Mouse (Mus musculus) left cerebral cortex, postnatal 25 days (tissue): ENCODE measurements at regions not wholly inside any gene's neighbourhood (a gene's known extent, or its start where the extent isn't known, plus 50 kb on each side); places are given as distances from the start of the nearest gene placed in this dataset.
"Not testable (repeated sequence)": the region's sequence is repeated elsewhere in the genome, so short reads cannot be mapped to it uniquely, and the experiment has no call there.

Experiments used
- DNase-seq, 2 experiments: peaks; one replicate each; pipeline ENCODE4 v3.0.0; 2022; ENCODE audit warnings: low spot score in 2 of 2, mixed read lengths in 1 of 2
- intact Hi-C: fragments of 180-260 bp; cut with DNase I; formaldehyde crosslinking; loops from one replicate; pipeline ENCODE4 v1.15.1; 2025

DNA sequence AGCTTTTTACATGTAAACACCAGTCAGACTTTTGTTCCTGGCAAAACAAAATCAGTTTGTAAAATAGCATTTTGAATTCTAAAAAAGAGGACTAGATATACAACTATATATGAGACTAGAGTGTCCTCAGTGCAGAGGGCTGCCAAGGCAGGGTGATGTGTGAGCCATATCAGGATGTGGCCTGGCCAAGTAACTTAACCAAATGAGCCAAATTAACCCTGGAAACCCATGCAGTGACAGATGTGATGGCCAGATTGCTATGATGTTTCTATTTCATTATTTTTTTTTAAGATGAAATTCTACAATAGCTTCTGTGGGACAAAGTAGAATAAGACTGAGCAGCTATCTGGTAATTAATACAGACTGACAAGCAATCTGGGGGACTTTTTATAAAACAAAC lies 181.8 kb downstream of the Nova1 start:
- DNase-seq = no peak
- intact Hi-C loops = loop anchor here (5.0 to 10.0 kb wide), 3 partner anchors 180 to 678 kb away; partner anchors contain the start of gene Nova1

DNA sequence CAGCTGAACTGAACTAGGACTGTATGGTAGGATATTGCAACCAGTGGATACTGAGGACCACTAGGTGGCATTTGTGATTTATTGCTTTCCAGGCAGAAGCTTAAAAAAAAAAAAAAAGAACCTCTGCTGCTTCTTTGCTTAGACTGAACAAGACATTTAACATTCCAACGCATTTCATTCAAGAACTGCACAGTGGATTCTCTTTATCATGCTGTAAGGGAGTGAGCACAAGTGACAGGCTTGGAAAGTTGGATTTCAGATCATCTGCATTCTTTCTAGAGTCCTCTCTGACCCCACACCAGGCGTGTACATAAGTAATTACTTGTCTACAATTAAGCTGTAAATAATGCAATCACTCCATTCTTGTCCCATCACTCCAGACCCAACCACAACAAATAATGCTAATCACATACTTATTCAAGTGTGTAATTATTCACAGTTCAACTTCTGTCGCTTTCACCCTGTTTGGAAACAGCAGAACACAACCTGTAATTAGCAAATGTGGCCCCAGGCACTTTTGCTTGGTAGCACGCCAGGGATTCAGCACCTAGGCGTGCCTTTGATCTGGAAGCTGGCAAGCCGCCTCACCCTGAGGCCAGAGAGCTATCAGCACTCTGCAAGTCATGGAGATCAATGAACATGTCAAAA lies 183.5 kb downstream of the Nova1 start:
- intact Hi-C loops = loop anchor here (5.0 to 10.0 kb wide), 3 partner anchors 182 to 680 kb away; partner anchors contain the start of gene Nova1
- peak; percentile 38 to 66 for DNase-seq

DNA sequence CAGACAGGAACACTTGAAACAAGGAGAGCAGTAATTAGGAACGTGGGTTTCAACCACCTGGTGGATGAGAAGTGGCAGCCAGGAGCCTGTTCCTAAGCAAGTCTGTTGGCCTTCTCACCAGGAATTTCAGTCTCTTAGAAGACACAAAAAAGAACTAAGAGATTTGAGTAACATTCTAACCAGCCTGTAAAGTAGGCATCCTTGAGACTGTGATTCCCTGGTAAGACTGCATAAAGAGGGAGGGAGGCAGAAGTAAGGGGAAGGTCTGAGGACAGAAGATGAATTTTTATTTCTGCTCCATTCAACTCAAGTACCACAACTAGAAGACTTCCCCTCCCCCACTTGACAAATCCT lies 184.0 kb downstream of the Nova1 start:
- intact Hi-C loops = loop anchor here (5.0 to 10.0 kb wide), 3 partner anchors 183 to 680 kb away; partner anchors contain the start of gene Nova1
- DNase-seq = no peak

DNA sequence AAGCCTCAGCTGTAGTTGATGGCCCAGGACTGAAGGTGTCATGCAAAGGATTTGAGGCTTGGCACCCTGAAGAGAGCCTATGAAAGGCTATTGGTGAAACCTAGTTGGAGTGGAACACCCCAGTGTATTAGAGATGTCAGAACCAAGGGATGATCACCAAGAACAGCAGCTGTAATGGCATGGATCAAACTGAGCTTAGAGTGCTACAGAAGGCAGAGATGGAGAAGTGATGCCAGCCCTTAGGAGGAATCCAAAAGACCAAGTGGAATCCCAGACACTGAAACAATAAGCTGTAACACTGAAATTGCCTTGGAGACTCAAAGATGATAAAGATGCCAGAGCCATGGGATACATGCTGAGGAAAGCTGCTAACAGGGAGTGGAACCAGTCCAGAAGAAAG lies 186.3 kb downstream of the Nova1 start:
- not testable (repeated sequence) for DNase-seq
- intact Hi-C loops = loop anchor here (10.0 kb wide), 2 partner anchors 532 to 682 kb away; no protein-coding TSS in a partner anchor

DNA sequence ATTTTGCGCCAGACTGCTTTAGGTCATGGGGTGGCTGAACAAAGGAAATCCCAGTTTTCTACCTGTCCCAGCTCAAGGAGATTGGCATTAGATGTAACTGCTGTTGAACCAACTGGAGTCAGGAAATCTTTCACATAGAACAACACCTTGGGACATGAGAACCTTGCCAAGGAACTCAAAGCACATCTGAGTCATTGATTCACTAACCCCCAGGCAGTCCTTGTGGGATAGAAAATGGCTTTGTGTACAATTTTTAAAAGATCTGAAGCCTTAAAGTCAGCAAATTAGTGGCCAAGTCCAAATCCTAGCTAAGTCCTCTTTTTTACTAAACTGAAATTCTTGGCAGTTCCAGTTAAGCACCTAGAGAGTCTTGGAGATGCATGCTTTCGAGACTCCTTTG lies 191.4 kb downstream of the Nova1 start:
- no peak for DNase-seq
- intact Hi-C loops = no loop called here

DNA sequence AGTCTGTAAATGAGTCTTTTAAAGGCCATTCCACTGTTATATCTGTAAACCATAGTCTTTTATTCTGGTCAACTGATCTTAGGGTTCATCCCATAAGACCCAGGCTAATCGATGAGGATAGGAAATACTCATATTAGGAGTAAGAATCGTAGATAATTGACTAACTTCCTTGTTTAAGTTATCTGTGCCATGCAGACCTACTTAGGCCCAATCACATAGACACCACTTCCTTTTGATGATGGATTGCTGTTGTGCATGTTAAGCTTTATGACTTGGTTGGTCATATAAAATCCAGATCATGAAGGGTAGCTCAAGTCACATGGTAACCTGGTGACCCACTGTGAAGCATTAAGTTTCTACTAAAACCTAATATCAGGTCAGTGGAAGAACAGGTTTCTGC lies 207.3 kb downstream of the Nova1 start:
- intact Hi-C loops = no loop called here
- no peak for DNase-seq

DNA sequence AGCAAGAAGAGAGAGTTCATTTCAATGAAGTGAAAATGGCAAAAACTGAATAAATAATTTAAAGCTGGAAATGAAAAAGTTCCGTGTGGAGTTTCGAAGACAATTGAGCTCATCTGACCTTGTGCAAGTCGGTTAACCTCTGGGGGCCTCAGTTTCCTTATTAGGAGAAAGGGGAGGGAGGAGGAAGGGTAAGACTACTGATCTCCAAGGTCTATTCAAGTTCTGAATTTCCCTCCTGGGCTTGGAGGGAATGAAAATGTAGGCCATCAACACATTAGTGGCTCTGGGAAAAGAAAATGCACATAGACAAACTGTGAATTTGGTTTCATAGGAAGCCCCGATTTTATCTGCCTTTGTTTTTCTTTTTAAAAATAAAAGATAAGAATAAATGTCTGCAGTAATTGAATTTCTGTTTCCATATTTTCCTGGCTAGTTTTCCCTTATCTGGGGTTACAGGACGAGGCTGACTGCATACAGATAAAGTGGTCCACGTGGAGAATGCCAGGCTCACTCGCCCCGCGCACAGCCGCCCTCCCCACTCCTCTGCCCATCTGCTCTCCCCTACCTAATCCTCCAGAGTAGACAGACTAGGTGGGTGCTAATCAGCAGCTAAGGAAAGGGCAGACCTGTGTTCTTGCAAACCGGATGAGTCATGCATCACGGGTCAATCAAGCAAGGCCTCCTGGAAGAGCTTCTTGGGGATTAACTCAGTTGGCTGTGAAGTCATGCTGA lies 209.0 kb downstream of the Nova1 start:
- no peak for DNase-seq
- intact Hi-C loops = no loop called here

DNA sequence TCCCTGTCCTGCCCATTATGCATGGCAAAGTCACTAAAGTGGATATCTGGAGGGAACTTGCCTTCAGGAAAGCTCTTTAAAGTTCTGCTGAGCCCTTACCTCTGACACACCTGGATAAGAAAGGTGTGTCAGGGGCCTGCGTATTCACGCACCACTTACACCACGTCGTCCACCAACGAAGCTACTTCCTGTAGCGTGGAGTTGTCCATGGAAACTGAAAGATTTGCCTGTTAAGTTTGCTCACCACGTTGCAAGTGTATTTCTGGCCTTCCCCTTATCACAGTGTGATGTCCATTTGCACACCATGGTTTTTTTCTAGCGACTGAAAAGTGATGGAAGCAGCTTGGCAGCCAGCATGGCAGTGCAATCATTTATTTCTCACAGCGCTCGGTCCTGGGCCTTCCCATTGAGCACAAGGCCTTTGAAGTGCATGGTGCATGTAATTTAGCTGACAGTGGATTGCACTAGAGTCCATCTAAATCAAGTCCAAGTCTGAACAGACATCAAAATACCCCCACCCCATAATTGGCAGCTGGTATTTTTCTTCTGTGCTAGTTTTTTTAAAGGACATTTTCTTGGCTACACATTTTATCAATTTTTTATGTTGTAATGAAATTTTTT lies 210.3 kb downstream of the Nova1 start:
- intact Hi-C loops = no loop called here
- no peak for DNase-seq

DNA sequence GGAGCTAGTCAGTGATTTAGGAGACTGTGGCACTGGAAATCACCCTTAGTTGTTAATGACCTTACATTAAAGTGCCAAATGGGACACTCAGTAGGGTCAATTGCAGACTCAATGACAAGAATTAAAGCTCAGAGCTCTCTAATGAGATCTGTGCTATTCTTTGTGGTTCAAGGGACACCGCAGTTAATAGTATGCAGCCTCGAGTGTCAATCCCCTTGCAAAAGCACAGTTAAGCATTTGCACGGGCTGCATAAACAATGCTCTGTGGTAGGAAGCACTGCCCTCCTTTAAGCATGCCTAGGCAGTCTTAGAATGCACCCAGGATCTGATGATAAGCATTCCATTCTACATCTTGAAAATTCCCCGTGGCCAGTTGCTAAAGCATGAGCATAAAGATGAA lies 221.5 kb downstream of the Nova1 start:
- intact Hi-C loops = no loop called here
- no peak for DNase-seq

DNA sequence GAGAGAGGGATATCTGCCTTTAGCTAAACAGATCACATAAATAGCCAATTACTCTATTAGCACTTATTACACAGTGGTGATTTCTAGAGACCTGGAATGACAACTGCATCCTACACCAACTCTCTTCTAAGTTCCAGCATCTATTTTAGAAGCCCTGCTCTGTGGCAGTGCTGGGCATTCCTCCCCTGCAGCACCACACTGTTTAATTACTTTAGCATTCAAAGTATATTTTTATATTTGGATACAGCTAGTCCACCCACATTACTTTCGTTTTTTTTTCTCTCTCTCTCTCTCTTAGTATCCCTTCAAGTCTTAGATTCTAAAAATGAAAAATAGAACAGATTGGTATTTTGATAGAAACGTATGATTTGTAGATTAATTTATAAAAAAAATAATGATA lies 250.1 kb downstream of the Nova1 start:
- DNase-seq = peak in 1 of 2 experiments; percentile 58
- intact Hi-C loops = loop anchor here (5.0 kb wide), 1 partner anchor 636 kb away; no protein-coding TSS in a partner anchor

DNA sequence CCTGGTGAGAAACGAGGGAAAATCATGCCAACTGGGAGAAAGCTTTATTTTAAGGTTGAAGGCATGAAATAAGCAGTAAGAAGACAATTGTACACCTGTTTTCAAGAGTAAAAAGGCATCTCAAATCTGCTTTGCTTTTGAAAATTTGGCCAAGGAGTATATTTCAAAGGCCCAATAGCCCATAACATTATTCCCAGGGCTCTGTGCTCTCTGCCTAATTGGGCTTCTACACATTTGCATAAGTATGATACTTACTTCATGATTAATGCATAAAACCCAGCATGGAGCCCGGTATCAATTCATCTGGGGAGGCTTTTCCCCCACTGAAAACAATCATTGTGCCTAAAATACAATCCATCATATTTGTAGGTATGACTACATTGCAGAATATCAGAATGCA lies 252.4 kb downstream of the Nova1 start:
- DNase-seq = peak in 1 of 2 experiments; percentile 11
- intact Hi-C loops = loop anchor here (5.0 kb wide), 1 partner anchor 634 kb away; no protein-coding TSS in a partner anchor

DNA sequence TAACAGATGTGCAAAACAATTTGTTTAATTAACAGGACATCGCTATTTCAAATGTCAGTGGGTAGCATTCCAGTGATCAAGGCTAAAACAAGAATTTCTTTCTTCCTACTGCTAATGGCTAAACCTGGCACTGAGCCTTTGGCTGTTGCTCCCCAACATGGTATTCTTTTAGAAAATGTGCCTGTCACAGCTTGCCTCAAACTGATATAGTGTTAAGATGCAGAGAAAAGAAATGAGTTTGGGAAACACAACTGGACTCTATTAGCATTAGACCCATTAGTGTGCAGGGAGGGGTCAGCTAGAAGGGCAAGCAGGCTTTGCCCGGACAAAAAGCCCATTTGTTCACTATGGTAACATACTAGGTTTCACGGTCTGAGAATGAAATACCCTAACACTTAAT lies 297.8 kb downstream of the Nova1 start:
- intact Hi-C loops = no loop called here
- DNase-seq = no peak

DNA sequence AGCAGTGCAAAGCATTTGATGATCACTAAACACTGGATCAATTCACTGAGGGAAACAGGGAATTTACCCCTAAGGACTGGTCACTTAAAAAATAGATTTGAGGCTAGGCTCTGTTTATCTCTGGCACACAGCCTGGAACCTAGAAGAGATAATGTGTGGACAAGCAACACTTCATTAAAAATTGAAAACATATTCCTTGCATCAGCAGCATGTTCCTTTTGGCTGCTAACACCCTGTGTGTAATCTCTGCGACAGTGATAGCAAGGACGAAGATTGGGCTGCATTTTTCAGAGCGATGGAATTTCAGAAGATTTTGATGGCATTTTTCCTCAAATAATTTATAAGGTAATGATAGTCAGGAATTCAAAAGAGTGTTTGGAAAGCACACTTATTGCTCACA lies 310.9 kb downstream of the Nova1 start:
- DNase-seq = no peak
- intact Hi-C loops = no loop called here

DNA sequence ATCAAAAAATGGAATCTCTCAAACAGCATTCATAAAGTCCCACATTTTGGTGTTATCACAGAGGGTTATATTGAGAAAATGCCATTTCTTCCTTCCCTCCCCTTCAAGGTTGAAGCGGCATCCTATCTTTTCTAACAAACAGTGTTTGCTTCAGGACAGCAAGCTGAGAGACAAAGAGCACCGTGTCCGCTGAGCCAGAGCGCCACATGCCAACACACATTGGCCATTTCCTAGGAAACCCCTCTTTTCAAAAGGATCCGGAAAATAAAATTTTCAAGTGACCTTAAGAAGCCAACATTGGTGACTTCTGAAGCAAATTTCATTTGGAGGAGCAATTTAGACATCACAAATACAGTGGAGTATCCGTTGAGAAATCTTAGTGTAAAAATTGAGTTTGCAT lies 326.3 kb downstream of the Nova1 start:
- DNase-seq = no peak
- intact Hi-C loops = no loop called here

DNA sequence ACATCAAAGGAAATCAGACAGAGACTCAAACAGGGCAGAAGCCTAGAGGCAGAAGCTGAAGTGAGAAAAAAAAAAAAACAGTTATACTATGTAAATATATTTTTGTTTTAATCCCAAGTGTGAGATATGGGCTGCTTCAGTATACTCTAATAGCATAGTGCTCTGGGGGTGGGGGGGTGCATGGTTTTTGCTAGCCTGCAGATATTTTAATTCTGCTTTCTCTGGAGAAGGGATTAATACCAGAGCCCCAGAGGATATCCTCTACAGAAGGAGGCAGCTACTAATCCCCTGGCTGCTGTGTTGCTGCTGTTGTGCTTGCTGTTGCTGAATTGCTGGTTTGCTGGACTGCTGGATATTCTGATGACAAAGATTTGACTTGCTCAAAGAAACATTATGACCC lies 367.8 kb downstream of the Nova1 start:
- intact Hi-C loops = no loop called here
- DNase-seq = no peak

DNA sequence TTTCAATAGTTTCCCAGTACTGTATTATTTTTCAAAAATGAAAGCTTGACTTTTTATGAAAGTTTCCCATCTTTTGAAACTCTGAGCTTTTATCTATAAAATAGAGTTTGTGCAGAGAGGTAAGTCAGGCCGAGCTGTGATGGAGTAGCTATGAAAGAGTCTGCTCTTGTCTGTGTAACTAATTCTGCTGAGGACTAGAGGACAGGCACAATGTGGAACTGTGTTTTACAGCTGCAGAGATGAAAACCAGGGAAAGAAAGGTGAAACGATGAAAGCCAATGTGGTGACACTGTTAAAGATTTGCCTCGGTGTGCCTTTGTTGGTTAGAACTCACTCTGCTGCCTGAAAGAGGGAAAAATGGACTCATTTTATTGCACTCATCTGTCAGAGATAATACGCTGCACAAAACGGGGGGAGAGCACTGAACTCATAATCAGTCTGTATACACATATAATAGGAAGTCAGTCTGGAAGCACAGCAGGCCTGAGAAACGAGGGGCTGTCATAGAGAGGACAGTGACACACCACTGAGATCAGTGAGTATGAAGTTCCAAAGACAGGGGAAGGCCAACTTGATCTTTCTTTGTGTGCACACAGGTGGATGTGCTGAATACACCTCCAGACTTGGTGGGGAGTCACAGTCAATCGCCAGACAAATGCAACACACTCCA lies 373.9 kb downstream of the Nova1 start:
- no peak for DNase-seq
- intact Hi-C loops = no loop called here

DNA sequence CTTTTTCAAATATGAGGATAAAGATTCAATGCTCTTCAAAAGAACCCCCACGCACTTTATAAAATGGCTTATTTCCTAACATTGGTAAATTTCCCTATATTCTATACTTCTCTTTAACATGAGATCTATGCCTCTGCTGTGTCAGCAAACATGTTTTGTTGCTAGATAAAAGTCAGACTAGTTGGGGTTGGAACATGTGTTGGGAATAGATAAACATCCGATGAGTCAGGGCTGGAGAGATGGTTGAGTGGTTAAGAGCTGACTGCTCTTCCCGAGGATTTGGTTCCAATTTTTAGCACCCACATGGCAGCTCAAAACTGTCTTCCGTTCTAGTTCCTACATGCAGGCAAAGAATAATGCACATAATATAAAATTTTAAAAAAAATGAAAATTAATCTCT lies 399.1 kb downstream of the Nova1 start:
- peak in 1 of 2 experiments; percentile 38 for DNase-seq
- intact Hi-C loops = loop anchor here (5.0 kb wide), 2 partner anchors 92 to 487 kb away; no protein-coding TSS in a partner anchor

DNA sequence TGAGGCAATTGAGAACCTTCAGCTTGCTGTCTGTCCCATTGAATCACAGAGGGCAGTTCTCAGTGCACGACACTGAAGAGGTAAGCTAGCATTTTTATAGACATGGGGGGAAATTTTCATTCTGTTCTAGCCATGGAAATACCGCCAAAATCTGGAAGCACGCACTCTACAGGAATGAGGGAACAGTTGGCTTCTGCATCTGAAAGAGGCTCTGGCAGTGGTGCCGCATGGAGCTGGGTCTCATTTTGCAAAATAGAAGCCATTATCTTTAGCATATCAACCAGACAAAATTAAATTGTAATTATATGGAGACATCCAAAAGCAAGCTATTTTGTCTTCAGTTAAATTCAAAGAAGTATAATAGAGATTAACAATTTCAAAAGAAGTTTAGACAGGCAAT lies 399.7 kb downstream of the Nova1 start:
- intact Hi-C loops = loop anchor here (5.0 kb wide), 2 partner anchors 92 to 487 kb away; no protein-coding TSS in a partner anchor
- DNase-seq = no peak

DNA sequence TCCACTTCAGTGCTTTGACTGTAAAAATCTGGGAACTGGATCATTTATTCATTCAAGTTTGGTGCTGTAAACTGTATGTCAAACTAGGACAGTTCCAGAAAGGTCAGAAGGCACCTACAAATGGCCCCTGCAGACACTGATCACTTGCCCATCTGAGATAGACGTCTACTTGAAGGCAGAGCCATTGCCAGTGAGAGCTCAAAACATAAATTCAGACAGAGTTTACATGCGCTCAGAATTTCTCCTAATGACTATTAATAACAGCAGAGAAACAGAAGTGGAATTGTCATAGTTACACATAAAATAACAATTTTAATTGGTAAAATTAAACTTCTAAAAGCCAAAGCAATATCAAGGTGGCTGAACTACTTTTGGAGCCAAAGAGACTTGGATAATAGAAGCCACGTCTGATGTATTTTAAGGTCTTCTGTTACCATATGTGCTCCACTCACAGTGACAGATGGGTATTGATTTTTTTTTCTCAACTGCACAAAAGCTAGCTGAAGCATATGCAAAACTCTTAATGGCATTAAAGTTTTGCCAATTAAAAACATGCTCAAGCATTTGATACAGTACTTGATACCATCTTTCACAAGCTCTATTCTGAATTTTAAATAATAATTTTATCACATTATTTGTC lies 401.8 kb downstream of the Nova1 start:
- DNase-seq = peak; percentile 24 to 63
- intact Hi-C loops = loop anchor here (5.0 kb wide), 2 partner anchors 90 to 485 kb away; no protein-coding TSS in a partner anchor
